Mouse (Mus musculus) A20 (cell line): Measurements from ENCODE around the gene Fscb.

Experiments
- DNase-seq: peaks from one replicate; pipeline ENCODE4 v3.0.0-alpha.2; 2011; ENCODE audit warnings: low read depth, low spot score

Fscb gene

DNA sequence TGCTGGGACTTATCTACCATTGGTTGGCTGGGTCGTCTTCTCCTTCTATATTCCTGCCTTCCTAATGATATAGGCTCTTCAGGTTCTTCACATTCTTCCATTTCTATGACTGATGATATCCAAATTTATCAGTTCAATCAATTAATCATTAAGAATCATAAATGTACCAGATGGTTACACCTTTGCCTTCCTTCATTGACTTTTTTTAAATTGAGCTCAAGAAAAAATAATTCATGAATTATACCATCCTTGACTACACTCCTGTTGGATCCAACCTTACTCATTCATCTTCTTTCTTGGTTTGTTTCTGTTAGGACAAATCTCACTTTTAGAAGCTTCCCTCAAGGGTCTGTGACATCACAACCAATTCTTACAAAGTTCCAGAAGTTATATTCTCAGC lies at the start of gene Fscb:
Gene Fscb, minus strand, starts transcription at position 101 of the 400 bp plus-strand sequence.
- no peak for DNase-seq

DNA sequence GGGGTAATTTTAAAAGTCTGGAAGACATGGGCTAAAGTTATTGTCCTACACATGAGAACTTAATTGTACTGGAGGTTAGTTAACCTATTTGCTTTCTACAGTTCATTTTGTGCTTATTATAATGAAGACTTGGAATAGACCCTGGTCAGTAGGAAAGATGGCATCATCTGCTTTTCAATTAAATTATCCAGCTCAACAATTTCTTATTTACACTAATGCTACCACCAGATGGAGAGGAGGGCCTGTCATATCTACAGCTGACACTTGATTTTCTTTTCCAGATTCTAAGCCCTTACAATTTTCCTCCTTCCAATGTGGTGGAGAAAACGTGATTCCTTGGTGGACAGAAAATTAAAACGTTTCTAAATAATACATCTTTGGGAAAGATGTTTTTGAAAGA lies 42.3 kb upstream of the Fscb start:
- no peak for DNase-seq

DNA sequence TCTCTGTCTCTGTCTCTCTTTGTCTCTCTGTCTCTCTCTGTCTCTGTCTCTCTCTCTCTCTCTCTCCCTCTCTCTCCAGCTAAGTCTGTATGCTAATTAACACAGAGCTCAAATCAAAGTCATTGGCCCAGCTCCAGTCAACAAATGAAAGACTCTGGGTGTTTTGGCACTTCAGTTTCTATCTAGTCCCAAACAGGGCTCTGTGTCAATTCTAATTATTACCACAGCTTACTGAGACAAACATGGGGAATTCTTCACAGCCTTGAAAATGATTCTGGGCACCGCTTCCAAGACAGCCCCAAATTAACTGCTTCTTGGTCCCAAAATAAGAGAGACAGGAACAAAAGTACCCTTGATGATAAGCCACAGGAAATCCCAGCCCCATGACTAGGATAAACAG lies 38.9 kb upstream of the Fscb start:
- DNase-seq = no peak

DNA sequence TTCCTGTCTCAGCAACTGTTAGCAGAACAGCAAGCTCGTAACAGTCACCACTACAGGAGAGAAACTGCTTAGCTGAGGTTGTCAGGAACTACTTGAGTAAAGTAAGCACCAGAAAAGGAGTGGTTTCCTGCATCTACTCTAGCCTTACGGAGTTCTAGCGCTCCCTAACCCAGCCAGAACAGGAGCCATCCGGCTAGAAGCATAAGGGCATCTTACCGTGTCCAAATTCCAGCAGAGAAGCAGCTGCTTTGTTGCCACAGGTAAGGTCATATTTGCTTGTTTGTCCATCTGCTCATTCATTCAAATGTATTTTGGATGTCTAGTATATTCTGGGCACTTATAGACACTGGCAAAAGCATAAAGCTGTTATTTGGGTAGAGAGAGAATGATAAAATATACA lies 23.2 kb upstream of the Fscb start:
- no peak for DNase-seq

DNA sequence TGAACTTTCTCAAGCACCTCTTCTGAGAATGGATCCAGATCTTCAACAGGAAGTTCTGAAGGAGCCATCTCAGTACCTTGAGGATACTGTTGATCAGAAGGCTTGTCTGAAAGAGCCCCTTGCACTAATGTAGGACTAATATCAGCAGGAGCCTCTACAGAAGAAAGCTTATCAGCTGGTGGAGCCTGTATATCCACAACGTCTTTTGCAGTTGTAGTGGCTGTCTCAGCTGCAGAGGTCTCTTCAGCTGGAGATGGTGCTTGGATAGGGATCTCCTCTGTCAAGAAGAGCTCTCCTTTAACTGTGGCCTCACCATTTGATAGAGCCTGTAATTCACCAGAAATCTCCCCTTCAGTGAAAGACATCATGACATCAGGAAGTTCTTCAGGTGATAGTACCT lies 875 bp downstream of the Fscb start:
- no peak for DNase-seq

DNA sequence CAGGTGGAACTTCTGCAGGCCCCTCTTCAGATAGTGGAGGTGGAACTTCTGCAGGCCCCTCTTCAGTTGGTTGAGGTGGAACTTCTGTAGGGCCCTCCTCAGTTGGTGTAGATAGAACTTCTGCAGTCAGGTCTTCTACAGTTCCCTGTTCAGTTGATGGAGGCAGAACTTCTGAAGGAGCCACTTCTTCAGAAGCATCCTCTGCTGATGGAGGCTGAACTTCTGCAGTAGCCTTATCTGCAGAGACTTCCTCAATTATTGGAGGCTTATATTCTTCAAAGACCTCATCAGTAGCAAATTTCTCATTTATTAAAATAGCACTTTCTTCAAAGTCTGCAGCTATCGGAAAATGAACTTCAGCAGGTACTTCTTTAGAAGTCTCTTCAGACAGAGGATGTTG lies 1.4 kb downstream of the Fscb start:
- no peak for DNase-seq

DNA sequence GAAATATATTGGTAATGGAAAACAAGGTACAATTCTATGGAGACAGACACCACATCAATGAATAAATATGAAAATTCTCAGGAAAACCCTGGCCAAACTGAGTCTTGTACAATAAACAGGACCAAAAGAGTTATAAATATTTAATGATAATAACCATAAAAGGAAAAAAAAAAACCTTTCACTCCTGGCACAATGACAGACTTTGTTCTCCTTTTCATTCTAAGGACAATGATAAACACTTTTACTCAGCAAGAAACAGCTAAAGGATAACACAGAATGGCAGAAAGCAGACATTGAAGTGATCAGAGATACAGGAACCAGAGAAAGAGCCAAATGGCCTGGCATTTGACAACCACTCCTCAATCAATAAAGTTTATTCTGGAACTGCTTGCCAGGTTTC lies 19.3 kb downstream of the Fscb start:
- no peak for DNase-seq

DNA sequence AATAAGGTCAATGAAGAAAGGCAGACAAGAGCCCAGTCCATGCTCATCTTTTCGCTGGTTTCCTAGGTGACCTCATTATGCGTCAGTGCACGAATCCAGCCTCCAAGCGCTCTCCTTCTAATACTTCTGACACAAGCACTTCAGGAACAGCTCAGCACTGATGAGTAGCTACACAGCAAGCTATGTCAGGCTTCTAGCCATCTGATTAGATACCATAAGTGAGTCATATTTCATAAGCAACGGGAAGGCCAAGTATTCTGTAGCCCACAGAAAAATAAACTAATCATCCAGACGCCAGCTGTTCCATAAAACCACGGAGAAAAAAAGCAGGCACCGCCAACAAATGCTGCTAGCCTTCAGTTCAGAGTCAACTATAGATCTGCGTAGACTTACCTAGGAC lies 24.6 kb downstream of the Fscb start:
- DNase-seq = no peak

DNA sequence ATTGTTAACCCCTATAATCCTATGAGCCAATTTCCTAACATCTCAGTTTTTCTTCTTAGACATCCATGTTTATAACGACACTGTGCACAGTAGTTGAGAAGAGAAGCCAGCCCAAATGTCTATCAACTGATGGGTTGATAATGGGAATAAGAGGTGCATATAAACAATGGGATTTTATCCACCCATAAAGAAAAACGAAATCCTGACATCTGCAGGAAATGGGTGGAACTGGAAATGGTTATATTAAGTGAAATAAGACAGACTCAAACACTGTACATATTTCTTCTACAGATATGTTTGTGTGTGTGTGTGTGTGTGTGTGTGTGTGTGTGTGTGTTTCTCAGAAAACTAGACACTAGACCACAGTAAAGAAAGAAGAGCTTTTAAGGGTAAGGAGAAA lies 37.8 kb downstream of the Fscb start:
- no peak for DNase-seq
